Mouse (Mus musculus): ENCODE measurements around the gene Ccdc85b.
"Not testable (repeated sequence)": the region's sequence is repeated elsewhere in the genome, so short reads cannot be mapped to it uniquely, and the experiment has no call there.

Ccdc85b gene

GRCm38 (mm10) chr19:5424782-5425741, 32.6 kb downstream of the Ccdc85b start, which contains the start of the genes Drap1 and AI837181:
Gene Drap1, minus strand, starts transcription at chr19:5424979.
Gene AI837181, plus strand, starts transcription at chr19:5425144.
- DNase-seq (ENCODE audit: low read depth, low spot score), result peak; percentile 83

- DNase-seq (ENCODE audit: low read depth, low spot score), result no peak
Measured at GRCm38 (mm10) chr19:5424092-5424781, 33.5 kb downstream of the Ccdc85b start.

- no peak for DNase-seq (ENCODE audit: low read depth, low spot score)
Measured at GRCm38 (mm10) chr19:5423561-5423960, 34.1 kb downstream of the Ccdc85b start.

GRCm38 (mm10) chr19:5422895-5423443, 34.7 kb downstream of the Ccdc85b start:
- DNase-seq (ENCODE audit: low read depth, low spot score), result no peak

GRCm38 (mm10) chr19:5422267-5422666, 35.4 kb downstream of the Ccdc85b start:
- DNase-seq (ENCODE audit: low read depth, low spot score), result no peak

GRCm38 (mm10) chr19:5421784-5422183, 35.9 kb downstream of the Ccdc85b start:
- no peak for DNase-seq (ENCODE audit: low read depth, low spot score)

GRCm38 (mm10) chr19:5420579-5420978, 37.1 kb downstream of the Ccdc85b start:
- DNase-seq (ENCODE audit: low read depth, low spot score), result no peak

- DNase-seq (ENCODE audit: low read depth, low spot score), result no peak
Measured at GRCm38 (mm10) chr19:5419630-5420029, 38.1 kb downstream of the Ccdc85b start.

- no peak for DNase-seq (ENCODE audit: low read depth, low spot score)
Measured at GRCm38 (mm10) chr19:5418750-5419466, 38.8 kb downstream of the Ccdc85b start.

GRCm38 (mm10) chr19:5414534-5414957, 43.1 kb downstream of the Ccdc85b start:
- no peak for DNase-seq (ENCODE audit: low read depth, low spot score)

- DNase-seq (ENCODE audit: low read depth, low spot score), result no peak
Measured at GRCm38 (mm10) chr19:5413840-5414239, 43.9 kb downstream of the Ccdc85b start.

GRCm38 (mm10) chr19:5411961-5412360, 45.7 kb downstream of the Ccdc85b start:
- no peak for DNase-seq (ENCODE audit: low read depth, low spot score)

GRCm38 (mm10) chr19:5410641-5411040, 47.1 kb downstream of the Ccdc85b start:
- no peak for DNase-seq (ENCODE audit: low read depth, low spot score)

- DNase-seq (ENCODE audit: low read depth, low spot score), result no peak
Measured at GRCm38 (mm10) chr19:5409068-5409467, 48.6 kb downstream of the Ccdc85b start.

GRCm38 (mm10) chr19:5408057-5409001, 49.4 kb downstream of the Ccdc85b start:
- no peak for DNase-seq (ENCODE audit: low read depth, low spot score)

- no peak for DNase-seq (ENCODE audit: low read depth, low spot score)
Measured at GRCm38 (mm10) chr19:5407133-5407532, 50.6 kb downstream of the Ccdc85b start.

- not testable (repeated sequence) for DNase-seq (ENCODE audit: low read depth, low spot score)
Measured at GRCm38 (mm10) chr19:5406531-5407126, 51.1 kb downstream of the Ccdc85b start.

GRCm38 (mm10) chr19:5405924-5406323, 51.8 kb downstream of the Ccdc85b start:
- DNase-seq (ENCODE audit: low read depth, low spot score), result no peak

Data from c-Kit-negative CD71-positive TER-119-positive erythroid progenitor cells, embryonic 14.5 days (primary cell).